Mouse (Mus musculus): Measurements from ENCODE around the gene Pam.

Gene Pam

GRCm38 (mm10) chr1:98079640-98080039, 15.8 kb downstream of the Pam start:
- peak; percentile 87 for DNase-seq (ENCODE audit: low read depth)

DNA sequence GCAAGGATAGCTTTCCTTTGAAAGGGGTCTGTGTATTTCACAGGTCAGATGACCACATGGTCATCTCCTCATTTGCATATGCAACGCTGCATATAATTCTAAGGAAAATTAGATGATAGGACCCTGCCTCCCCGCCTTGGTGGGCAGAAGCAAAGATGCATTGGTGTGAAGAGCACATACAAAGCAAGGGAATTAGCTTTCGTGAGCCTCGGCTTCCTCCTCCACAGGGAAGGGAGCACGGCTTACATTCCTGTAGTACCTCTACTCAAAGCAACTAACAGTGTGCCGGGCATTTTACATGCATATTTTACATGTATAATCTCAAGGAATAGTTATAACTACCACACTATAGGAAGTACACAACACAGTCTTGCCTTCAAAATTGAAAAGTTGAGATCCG, 16.7 kb downstream of the Pam start:
- DNase-seq (ENCODE audit: low read depth): no peak

GRCm38 (mm10) chr1:98073826-98074225, 21.6 kb downstream of the Pam start:
- DNase-seq (ENCODE audit: low read depth): no peak

- no peak for DNase-seq (ENCODE audit: low read depth)
These were observed 22.3 kb downstream of the Pam start for GRCm38 (mm10) chr1:98073127-98073526.

DNA sequence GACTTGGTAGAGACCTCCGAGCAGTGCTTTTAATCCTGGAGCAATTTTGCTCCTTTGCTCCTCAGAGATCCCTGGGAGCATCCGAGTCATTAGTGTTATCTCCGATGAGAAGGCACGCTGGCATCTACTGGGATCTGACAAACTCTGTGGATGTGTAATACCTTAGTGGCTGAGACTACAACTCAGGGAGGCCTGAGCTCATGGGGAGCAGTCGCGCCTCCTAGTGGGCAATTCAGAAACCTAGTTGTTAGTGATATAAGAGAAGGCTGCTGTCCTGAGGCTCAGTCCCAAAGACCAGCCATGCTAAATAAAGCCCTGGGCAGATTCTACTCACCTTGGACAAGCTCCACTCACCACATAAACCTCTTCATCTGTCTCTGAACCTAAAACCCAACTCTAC, 23.4 kb downstream of the Pam start:
- DNase-seq (ENCODE audit: low read depth): no peak

GRCm38 (mm10) chr1:98071436-98071835, 24.0 kb downstream of the Pam start:
- DNase-seq (ENCODE audit: low read depth): no peak

- no peak for DNase-seq (ENCODE audit: low read depth)
These were observed 24.6 kb downstream of the Pam start for GRCm38 (mm10) chr1:98070743-98071325.

DNA sequence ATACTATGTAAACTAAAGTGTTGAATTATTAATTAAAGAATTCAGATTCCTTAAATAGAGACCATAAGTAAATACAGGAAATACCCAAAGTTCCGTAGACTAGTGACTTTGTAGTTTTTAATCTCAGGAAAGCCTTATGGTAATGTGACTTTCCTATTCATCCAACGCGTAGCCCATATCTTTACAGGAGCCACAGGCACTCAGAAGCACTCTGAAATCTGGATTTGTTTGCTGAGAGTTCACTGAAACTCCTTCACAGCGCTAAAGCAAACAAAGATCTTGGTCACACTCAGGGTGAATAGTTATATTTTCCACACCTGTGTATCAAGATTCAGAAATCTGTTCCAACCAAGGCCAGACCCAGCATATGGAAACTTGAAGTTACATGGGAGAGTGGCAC, 27.3 kb downstream of the Pam start:
- no peak for DNase-seq (ENCODE audit: low read depth)

DNA sequence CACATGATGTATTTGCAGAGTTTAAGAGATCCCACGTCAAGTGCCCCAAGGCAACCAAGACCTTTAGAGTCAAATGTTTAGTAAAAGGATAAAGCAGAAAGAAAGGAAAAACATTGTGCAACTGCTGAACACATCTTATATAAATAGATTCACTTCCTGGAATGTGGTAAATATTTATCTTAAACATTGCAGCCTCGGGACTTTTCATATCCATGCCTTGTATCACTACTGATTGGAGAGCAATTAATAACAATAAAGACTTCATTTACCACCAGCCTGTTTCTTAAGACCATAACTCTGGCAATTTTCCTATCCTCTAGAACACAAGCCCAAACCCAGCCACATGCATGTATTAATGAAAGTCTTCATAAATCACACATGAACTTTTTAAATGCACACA, 33.4 kb downstream of the Pam start:
- no peak for DNase-seq (ENCODE audit: low read depth)

DNA sequence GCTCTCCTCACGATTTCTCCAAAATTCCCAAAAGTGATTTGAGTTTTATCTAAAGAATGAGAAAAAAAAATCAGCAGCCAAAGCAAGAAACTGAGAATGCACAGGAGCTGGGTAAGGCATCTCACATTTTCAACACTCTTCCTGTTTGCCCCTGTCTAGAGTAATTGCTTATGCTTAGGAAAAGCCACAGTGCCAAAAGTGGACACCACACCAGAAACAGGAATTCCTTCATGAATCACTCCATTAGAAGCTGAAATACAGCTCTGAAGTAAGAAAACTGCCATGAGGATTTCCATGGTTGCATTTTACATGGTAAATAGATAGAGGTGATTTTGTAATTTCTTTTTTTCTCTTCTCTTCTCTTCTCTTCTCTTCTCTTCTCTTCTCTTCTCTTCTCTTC, 36.0 kb downstream of the Pam start:
- no peak for DNase-seq (ENCODE audit: low read depth)

GRCm38 (mm10) chr1:98056996-98057945, 38.2 kb downstream of the Pam start:
- no peak for DNase-seq (ENCODE audit: low read depth)

GRCm38 (mm10) chr1:98056277-98056676, 39.2 kb downstream of the Pam start:
- no peak for DNase-seq (ENCODE audit: low read depth)

DNA sequence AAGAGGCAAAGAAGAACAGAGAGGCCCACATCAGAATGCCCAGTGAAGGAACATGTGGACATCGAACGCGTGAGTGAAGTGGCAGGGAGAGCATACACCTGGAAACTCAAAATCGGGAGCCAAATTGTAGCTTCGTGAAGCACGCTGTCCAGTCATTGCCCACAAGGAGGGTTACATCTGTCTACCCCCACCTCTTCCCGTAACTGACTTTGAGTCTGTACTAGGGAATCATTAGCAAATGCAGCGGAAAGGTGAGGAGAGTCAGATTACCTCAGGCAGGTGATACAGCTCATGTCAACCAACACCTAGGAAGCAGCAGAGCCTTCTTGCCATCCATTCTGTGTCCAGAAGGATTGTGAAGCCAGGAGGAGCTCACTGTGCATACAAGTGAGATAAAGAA, 39.9 kb downstream of the Pam start:
- no peak for DNase-seq (ENCODE audit: low read depth)

DNA sequence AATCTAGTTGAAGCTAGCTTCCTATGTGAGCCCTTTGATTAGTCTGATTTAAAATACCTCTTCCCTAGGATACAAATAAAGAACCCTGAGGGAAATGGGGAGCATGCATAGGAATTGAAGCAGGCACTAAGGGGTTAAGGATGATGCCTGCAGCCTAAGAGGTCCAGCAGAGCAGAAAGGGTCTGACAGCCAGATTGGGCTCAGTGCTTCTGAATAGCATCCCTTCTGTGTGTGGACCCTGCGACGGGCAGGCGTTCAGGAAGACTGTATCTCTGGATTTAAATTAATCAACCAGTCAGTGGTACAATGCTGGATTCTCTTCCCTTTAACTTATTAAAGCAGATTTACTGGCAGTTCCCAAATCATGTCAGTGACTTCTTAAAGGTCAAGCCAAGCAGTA, 41.5 kb downstream of the Pam start:
- no peak for DNase-seq (ENCODE audit: low read depth)

DNA sequence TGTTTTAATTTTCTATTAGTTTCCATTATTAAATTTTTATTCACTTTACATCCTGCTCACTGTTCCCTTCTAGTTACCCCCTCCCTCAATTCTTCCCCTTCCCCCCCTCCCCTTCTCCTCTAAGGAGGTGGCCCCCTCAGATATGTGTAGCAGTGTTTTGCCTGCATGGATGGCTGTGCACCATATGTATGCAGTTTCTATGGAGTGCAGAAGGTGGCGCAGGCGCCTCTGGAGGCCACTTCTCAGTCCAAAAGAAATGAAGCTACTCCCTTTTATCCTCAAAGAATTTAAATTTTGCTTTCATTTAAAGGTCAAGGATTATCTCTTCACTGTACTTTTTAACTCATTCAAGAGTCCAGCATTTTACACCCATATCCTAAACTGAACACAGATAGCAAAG, 42.0 kb downstream of the Pam start:
- DNase-seq (ENCODE audit: low read depth): no peak

DNA sequence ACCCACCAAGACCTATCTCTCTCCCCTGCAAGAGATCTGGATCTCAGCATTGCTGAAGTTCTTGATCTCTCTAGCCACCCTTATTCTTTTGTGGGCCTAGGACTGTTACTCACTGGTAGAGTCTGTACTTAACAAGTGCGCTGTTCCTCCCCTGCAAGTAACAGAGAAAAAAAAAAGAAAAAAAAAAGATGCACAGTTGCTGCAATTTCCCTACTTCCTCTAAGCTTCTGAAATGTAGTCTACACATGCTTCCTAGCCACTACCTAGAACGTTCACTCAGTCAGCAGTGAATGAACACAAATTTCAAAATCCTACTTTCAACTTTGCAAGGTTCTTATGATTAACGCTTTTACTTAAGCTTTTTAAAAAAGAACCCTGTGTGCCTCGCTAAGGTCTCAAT, 42.7 kb downstream of the Pam start:
- no peak for DNase-seq (ENCODE audit: low read depth)

GRCm38 (mm10) chr1:98051039-98051438, 44.4 kb downstream of the Pam start:
- no peak for DNase-seq (ENCODE audit: low read depth)

DNA sequence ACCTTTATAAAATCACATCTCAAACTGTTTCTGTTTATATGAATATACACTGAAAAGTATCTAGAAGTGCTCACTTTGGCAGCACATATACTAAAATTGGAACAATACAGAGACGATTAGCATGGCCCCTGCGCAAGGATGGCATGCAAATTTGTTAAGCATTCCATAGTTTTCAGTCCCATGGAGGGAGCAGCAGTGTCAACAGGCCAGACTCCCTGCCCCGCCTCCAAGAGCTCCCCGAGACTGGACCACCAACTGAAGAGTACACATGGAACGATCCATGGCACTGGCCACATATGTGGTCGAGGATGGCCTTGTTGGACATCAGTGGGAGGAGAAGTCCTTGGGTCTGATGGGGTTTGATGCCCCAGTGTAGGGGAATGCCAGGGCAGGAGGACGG, 45.7 kb downstream of the Pam start:
- no peak for DNase-seq (ENCODE audit: low read depth)

- no peak for DNase-seq (ENCODE audit: low read depth)
These were observed 47.1 kb downstream of the Pam start for GRCm38 (mm10) chr1:98048218-98048801.

- DNase-seq (ENCODE audit: low read depth): no peak
These were observed 47.9 kb downstream of the Pam start for GRCm38 (mm10) chr1:98047284-98048217.

DNA sequence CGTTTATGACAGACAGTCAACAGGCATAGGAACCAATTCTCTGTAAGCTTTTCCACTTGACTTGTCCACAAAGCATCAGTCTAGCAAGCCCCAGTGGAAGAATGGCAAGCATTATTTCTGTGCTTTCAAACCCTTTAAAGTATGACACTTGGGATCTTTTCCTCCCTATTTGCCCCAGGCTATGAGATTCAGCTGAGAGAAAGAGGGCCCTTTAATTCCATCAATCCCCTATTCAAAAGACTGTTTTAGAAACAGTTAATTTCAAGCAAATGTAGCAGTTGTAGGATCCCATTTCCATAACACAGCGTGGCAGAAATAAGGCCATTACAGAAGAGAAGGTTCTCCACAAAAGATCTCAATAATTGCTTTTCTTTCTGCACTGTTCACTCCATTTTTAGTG, 53.0 kb downstream of the Pam start:
- no peak for DNase-seq (ENCODE audit: low read depth)

- DNase-seq (ENCODE audit: low read depth): no peak
These were observed 57.2 kb downstream of the Pam start for GRCm38 (mm10) chr1:98038252-98038651.
